Mouse (Mus musculus): ENCODE results near the gene C530008M17Rik.

DNA sequence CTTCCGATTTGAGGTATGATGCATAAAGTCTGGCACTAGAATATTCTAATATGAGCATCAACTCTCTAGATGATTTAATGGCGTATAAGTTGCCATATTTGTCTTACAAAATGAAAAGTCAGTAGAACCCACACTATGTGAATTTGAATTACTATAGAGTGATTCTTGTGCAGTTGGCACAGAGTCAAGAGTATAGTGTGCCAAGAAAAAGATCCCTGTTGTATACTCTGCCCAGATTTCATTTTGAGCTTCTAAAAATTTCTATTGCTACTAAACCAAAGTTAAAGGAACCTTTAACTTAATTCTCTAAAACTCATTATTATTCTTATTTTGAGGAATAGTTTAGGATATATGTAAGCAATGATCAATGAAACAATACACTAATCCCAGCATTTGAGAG, at the start of gene C530008M17Rik:
- TF ChIP-seq CTCF (IDR thresholded peaks at IDR 0.05; ENCODE audit: borderline replicate concordance, extremely low read depth, insufficient read depth, insufficient read length) (no peak), POLR2A (IDR thresholded peaks at IDR 0.05; ENCODE audit: borderline replicate concordance, extremely low read depth, insufficient read depth, insufficient read length, poor library complexity, severe bottlenecking) (no peak)
